9 mouse cellular contexts compared by ENCODE assay signal in the genomic region with DNA sequence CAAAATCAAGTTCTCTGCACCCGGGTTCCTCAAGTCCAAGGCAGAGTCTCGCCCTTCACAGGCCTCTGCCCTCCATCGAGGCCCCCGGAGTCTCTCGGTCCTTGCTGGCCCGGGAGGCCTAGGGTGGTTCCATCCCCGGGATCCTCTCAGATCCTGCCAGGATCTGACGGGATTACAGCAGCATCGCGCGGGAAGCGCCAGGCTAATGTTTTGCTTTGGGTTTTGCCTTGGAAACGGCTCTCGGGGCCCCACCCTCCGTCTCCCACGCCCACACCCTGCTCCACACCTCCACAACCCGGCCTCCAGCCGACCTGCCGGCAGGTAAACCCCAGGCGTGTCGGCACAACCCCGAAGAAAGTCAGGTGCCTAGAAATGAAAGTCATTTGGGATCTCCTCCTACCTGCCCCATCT. TPM values are rescaled to one million over a fixed set of nuclear protein-coding genes. Genes with fewer than 3 reads are reported as not detected.
DNase-seq lines count a peak whose midpoint lies in the region; ATAC-seq lines count a peak whose summit lies in the region.
"Had no signal": no experiment of that assay in that cellular context is flagged by ENCODE, and none has a peak within 500 bp of the region (broad histone marks: within the 10 kb centered on the region; RNA-seq: fewer than 3 reads in every experiment).

No protein-coding gene starts in this region.

- H3K9ac ChIP-seq in liver, embryonic 15.5 days = no peak overlapping the region
- peak overlapping the region; percentile 35; the same call in 1 of the 2 replicates for H3K9ac ChIP-seq in neural tube, embryonic 13.5 days

- H3K4me3 ChIP-seq in liver, embryonic 15.5 days (replicated peaks) = peak overlapping the region; percentile 57
- peak overlapping the region; percentile 46 for H3K4me3 ChIP-seq in neural tube, embryonic 13.5 days

- H3K4me1 ChIP-seq in liver, embryonic 15.5 days (replicated peaks) = peaks cover 54% of the 10 kb centered on the region
- H3K4me1 ChIP-seq in neural tube, embryonic 13.5 days (replicated peaks) = peaks cover 39% of the 10 kb centered on the region

- H3K9me3 ChIP-seq in liver, embryonic 15.5 days (replicated peaks) = no peaks in the 10 kb centered on the region
- H3K9me3 ChIP-seq in neural tube, embryonic 13.5 days = no peaks in the 10 kb centered on the region

- H3K27me3 ChIP-seq in liver, embryonic 15.5 days = peaks cover 99% of the 10 kb centered on the region
- peaks cover 96% of the 10 kb centered on the region for H3K27me3 ChIP-seq in neural tube, embryonic 13.5 days

- H3K36me3 ChIP-seq in liver, embryonic 15.5 days (replicated peaks) = no peaks in the 10 kb centered on the region
- no peaks in the 10 kb centered on the region for H3K36me3 ChIP-seq in neural tube, embryonic 13.5 days

- intact Hi-C loops in gastrocnemius, postnatal 14 days (cut with DNase I; ENCODE audit: low total_unique reads) = no loop called here

- ATAC-seq in liver, embryonic 15.5 days (ENCODE audit: insufficient read depth) = no peak
- ATAC-seq in neural tube, embryonic 13.5 days (ENCODE audit: low read depth) = no peak

- peak overlapping the region; percentile 84 for H3K4me2 ChIP-seq in liver, embryonic 15.5 days
- peak overlapping the region; percentile 93 for H3K4me2 ChIP-seq in neural tube, embryonic 13.5 days

- DNase-seq in spleen, postnatal 10 days (ENCODE audit: low spot score in 2 of 2) = peak; percentile 9 to 20
- no peak for DNase-seq in spleen, postnatal 4 days (ENCODE audit: low spot score in 2 of 2)
- DNase-seq in gastrocnemius, postnatal 14 days = peak; percentile 14
- peak; percentile 69 for DNase-seq in induced T-regulatory cell, adult 2 months (ENCODE audit: low read depth)
- no peak for DNase-seq in layer of hippocampus, adult 9-10 months (ENCODE audit: low spot score)
- DNase-seq in adipocyte (ENCODE audit: low spot score) = no peak

- H3K27ac ChIP-seq in liver, embryonic 15.5 days (replicated peaks) = no peak overlapping the region
- H3K27ac ChIP-seq in neural tube, embryonic 13.5 days (replicated peaks) = no peak overlapping the region

- under 1% methylated on average over 22 of the region's 22 CpGs for WGBS in liver, embryonic 15.5 days (ENCODE audit: insufficient replicate concordance)
- WGBS in neural tube, embryonic 13.5 days = 2% methylated on average over 22 of the region's 22 CpGs

RNA-seq across cellular contexts. Expression of gene Fam71a, which starts 20.2 kb away (rescaled TPM):
- not detected for total RNA-seq in gastrocnemius, postnatal 14 days (2021)
- polyA plus RNA-seq in liver, embryonic 15.5 days (2015; fragmentation: Nextera tagmentation; extraction: Ambion mirVana) = not detected in 2 replicates
- not detected in 2 replicates for polyA plus RNA-seq in neural tube, embryonic 13.5 days (2015; fragmentation: Nextera tagmentation; extraction: Ambion mirVana)
- total RNA-seq: left cerebral cortex, postnatal 10 days had no signal

RNA-seq across cellular contexts. Expression of gene Atf3, which starts 33.0 kb away (rescaled TPM):
- 10 to 100 TPM in 1 of 2 experiments, 1 to 10 TPM in 1; 4.2 to 12.3 TPM for total RNA-seq in gastrocnemius, postnatal 14 days (2021)
- 1.4 and 2.2 TPM in 2 replicates for polyA plus RNA-seq in liver, embryonic 15.5 days (2015; fragmentation: Nextera tagmentation; extraction: Ambion mirVana)
- polyA plus RNA-seq in neural tube, embryonic 13.5 days (2015; fragmentation: Nextera tagmentation; extraction: Ambion mirVana) = 2.0 and 2.2 TPM in 2 replicates

Comparison
In these comparisons a context has a peak if more than half of its experiments do, and no peak if none do; other contexts are left out.
1. DNase-seq: peak in spleen, postnatal 10 days (2 of 2), gastrocnemius, postnatal 14 days (single experiment) and induced T-regulatory cell, adult 2 months (single experiment); none in spleen, postnatal 4 days (0 of 2), layer of hippocampus, adult 9-10 months (single experiment) and adipocyte (single experiment).